Mouse (Mus musculus): Measurements from ENCODE around the gene Gvin1. TPM values are rescaled to one million over a fixed set of nuclear protein-coding genes. Genes with fewer than 3 reads are reported as not detected.
"Not testable (repeated sequence)": the region's sequence is repeated elsewhere in the genome, so short reads cannot be mapped to it uniquely, and the experiment has no call there.

Gvin1 gene
- 0.60 and 1.5 TPM in 2 replicates for polyA plus RNA-seq (2012; rRNA removed)

DNA sequence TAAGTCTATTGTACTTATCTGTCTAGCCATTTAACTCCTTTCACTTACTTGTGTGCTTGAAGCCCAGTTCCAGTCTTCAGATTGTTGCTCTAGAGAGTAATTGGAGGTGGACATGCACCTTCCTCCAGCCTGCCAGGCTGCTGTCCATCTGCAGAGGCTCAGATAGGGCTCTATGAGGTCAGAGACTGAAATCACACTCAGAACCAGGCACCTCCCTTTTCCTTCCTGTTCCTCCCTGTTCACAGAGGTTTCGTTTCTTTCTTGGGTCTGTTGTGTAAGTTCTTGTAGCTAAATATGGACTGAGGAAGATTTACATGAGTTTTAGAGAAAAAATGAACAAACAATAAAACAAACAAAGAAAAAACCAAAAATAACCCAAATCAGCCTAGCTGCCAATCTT, at the start of gene Gvin1:
Gene Gvin1 (minus strand): TSS at position 150 of the 400 bp plus-strand sequence.
- WGBS = 13% methylated on average over 1 of the region's 1 CpGs
- H3K4me3 ChIP-seq (ENCODE audit: control insufficient read depth, insufficient read depth, low read length); H3K36me3 ChIP-seq (ENCODE audit: control insufficient read depth, insufficient read depth, low read length); H3K27me3 ChIP-seq (ENCODE audit: control insufficient read depth, insufficient read depth, low read length); DNase-seq; H3K4me1 ChIP-seq (replicated peaks; ENCODE audit: control insufficient read depth, insufficient read depth, low read length); H3K27ac ChIP-seq (ENCODE audit: control insufficient read depth, insufficient read depth, low read length): not testable (repeated sequence)

DNA sequence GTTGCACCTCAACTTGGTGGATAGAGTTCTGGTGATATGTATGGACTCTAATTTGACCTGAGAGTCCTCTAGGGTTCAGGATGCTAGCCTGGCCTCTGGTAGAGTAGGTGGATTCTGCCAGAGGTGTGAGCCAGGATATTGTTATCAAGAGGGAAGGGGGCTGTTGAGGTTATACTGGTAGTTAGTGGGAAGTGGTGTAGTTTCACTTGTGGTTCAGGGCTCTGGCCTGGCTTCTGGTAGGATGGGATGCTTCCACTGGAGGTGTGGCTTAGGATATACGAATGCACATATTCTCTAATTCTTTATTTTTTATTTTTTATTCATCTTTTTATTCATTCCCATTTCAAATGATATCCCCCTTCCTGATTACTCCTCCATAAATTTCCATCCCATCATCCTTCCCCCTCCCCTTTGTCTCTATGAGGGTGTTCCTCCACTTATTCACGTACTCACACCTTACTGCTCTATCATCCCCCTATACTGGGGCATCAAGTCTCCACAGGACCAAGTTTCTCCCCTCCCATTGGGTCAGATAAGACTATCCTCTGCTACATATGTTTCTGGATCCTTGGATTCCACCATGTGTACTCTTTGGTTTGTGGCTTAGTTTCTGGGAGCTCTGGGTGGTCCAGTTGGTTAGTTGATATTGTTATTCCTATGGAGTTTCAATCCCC, 36.9 kb upstream of the Gvin1 start:
- Histone ChIP-seq H3K4me3 (ENCODE audit: control insufficient read depth, insufficient read depth, low read length) (no peak overlapping the region), H3K4me1 (replicated peaks; ENCODE audit: control insufficient read depth, insufficient read depth, low read length) (no peaks in the 10 kb centered on the region), H3K36me3 (ENCODE audit: control insufficient read depth, insufficient read depth, low read length) (no peaks in the 10 kb centered on the region), H3K27ac (ENCODE audit: control insufficient read depth, insufficient read depth, low read length) (no peak overlapping the region), H3K27me3 (ENCODE audit: control insufficient read depth, insufficient read depth, low read length) (no peaks in the 10 kb centered on the region)
- TF ChIP-seq CTCF (IDR thresholded peaks at IDR 0.05; ENCODE audit: borderline replicate concordance, control insufficient read depth, extremely low read depth, insufficient read depth, low read length, poor library complexity) (no peak), POLR2A (IDR thresholded peaks at IDR 0.05; ENCODE audit: control insufficient read depth, extremely low read depth, insufficient read depth, low read length, poor library complexity) (no peak)
- 92% methylated on average over 2 of the region's 2 CpGs for WGBS
- no peak for DNase-seq

DNA sequence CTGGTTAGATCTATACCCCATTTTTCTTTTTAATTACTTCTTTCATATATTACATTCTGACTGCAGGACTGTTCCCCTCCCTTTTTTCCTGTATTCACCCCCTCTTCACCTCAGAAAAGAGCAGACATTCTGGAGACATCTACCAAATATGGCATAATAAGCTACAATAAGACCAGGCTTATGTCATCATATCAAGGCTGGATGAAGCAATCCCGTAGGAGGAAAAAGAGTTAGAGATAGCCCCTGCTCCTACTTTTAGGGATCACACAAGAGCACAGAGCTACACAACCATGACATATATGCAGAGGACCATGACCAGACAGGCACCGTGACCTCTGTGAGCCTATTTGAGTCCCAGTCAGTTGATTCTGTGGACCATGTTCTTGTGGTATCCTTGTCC, 33.8 kb upstream of the Gvin1 start:
- no peak for TF ChIP-seq POLR2A (IDR thresholded peaks at IDR 0.05; ENCODE audit: control insufficient read depth, extremely low read depth, insufficient read depth, low read length, poor library complexity)
- TF ChIP-seq CTCF (IDR thresholded peaks at IDR 0.05; ENCODE audit: borderline replicate concordance, control insufficient read depth, extremely low read depth, insufficient read depth, low read length, poor library complexity) = no peak
- Histone ChIP-seq H3K36me3 (ENCODE audit: control insufficient read depth, insufficient read depth, low read length) (no peaks in the 10 kb centered on the region), H3K4me3 (ENCODE audit: control insufficient read depth, insufficient read depth, low read length) (no peak overlapping the region), H3K27me3 (ENCODE audit: control insufficient read depth, insufficient read depth, low read length) (no peaks in the 10 kb centered on the region), H3K4me1 (replicated peaks; ENCODE audit: control insufficient read depth, insufficient read depth, low read length) (no peaks in the 10 kb centered on the region), H3K27ac (ENCODE audit: control insufficient read depth, insufficient read depth, low read length) (no peak overlapping the region)
- over 99% methylated on average over 2 of the region's 2 CpGs for whole genome bisulfite sequencing
- DNase-seq = no peak

DNA sequence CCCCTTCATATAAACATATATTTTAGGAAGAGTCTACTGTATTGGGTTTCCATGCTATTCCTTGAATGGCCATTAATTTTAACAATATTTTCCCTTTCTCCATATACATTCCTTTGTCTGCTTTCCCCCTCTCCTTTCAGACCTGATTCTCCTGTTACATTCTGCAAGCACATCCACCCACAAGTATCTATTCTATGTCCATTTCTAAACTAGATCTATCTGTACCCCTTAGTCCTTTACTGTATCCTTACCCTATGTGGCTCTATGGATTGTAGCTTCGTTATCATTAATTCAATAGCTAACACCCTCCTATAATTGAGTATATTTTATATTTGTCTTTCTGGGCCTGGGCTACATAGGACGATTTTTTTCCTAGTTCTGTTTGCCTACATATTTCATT, 33.1 kb upstream of the Gvin1 start:
- TF ChIP-seq POLR2A (IDR thresholded peaks at IDR 0.05; ENCODE audit: control insufficient read depth, extremely low read depth, insufficient read depth, low read length, poor library complexity) (no peak), CTCF (IDR thresholded peaks at IDR 0.05; ENCODE audit: borderline replicate concordance, control insufficient read depth, extremely low read depth, insufficient read depth, low read length, poor library complexity) (no peak)

DNA sequence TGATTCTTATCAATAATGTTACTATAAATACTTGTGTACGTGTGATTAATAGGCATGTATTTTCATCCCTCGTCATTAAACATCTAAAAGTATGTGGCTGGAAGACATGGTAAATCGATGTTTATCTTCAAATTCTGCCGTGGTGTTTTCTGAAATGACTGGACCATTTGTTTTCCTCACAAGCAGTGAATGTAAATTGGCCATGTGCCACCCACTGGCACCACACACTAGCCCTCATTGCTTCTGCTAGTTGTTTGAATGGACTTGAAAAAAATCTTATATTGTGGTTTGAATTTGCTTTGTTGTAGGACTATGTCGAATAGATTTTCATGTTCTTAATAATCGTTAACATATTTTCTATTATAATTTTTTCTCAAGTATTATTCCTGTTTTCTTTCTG, 30.5 kb upstream of the Gvin1 start:
- no peak for TF ChIP-seq CTCF (IDR thresholded peaks at IDR 0.05; ENCODE audit: borderline replicate concordance, control insufficient read depth, extremely low read depth, insufficient read depth, low read length, poor library complexity)
- TF ChIP-seq POLR2A (IDR thresholded peaks at IDR 0.05; ENCODE audit: control insufficient read depth, extremely low read depth, insufficient read depth, low read length, poor library complexity) = no peak
- no peak overlapping the region for H3K27ac ChIP-seq (ENCODE audit: control insufficient read depth, insufficient read depth, low read length)
- WGBS = 89% methylated on average over 6 of the region's 6 CpGs
- H3K4me3 ChIP-seq (ENCODE audit: control insufficient read depth, insufficient read depth, low read length) = no peak overlapping the region
- no peaks in the 10 kb centered on the region for H3K4me1 ChIP-seq (replicated peaks; ENCODE audit: control insufficient read depth, insufficient read depth, low read length)
- DNase-seq = no peak
- no peaks in the 10 kb centered on the region for H3K27me3 ChIP-seq (ENCODE audit: control insufficient read depth, insufficient read depth, low read length)
- no peaks in the 10 kb centered on the region for H3K36me3 ChIP-seq (ENCODE audit: control insufficient read depth, insufficient read depth, low read length)

More for the DNA sequence above, 33.1 kb upstream of the Gvin1 start:
- no peak overlapping the region for H3K4me3 ChIP-seq (ENCODE audit: control insufficient read depth, insufficient read depth, low read length)
- no peaks in the 10 kb centered on the region for H3K27me3 ChIP-seq (ENCODE audit: control insufficient read depth, insufficient read depth, low read length)
- no peak overlapping the region for H3K27ac ChIP-seq (ENCODE audit: control insufficient read depth, insufficient read depth, low read length)
- no peak for DNase-seq
- no peaks in the 10 kb centered on the region for H3K4me1 ChIP-seq (replicated peaks; ENCODE audit: control insufficient read depth, insufficient read depth, low read length)
- no peaks in the 10 kb centered on the region for H3K36me3 ChIP-seq (ENCODE audit: control insufficient read depth, insufficient read depth, low read length)
- 91% methylated on average over 2 of the region's 2 CpGs for WGBS

DNA sequence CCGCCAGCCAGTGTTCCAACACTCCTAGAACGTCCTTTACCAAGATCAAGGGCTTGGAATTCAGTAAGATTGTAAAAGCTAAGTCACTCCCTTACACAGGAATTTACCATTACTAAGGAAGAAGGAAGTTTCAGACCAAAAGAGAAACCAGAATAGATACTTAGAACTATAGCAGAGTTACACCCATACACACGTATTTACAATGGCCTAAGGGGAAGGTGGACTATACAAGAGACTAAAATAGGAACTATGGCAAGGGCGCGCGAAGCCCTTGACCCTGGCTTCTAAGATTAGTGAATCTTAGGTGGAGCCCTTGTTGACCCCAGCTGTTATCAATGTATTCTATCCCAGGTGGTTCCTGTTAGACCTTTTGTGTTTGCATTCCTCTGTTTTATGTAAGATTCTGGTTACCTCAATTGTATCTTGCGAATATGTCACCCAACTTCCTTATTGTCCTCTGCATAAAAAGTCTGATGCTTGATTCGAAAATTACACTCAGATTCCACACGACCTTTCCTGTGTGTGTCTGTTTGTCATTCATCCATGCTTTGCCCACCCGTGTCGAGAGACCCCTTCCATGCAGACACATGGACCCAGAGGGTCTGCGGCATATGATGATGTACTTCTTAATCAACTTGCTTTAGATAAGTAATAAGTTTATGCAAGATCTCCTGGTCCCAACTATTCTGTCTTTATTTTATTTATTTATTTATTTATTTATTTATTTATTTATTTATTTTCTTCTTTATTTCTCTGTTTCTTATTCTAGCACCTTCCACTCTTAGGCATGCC, 25.6 kb upstream of the Gvin1 start:
- not testable (repeated sequence) for H3K27ac ChIP-seq (ENCODE audit: control insufficient read depth, insufficient read depth, low read length); H3K4me3 ChIP-seq (ENCODE audit: control insufficient read depth, insufficient read depth, low read length); H3K4me1 ChIP-seq (replicated peaks; ENCODE audit: control insufficient read depth, insufficient read depth, low read length); H3K27me3 ChIP-seq (ENCODE audit: control insufficient read depth, insufficient read depth, low read length); H3K36me3 ChIP-seq (ENCODE audit: control insufficient read depth, insufficient read depth, low read length); DNase-seq
- WGBS = 97% methylated on average over 12 of the region's 12 CpGs

DNA sequence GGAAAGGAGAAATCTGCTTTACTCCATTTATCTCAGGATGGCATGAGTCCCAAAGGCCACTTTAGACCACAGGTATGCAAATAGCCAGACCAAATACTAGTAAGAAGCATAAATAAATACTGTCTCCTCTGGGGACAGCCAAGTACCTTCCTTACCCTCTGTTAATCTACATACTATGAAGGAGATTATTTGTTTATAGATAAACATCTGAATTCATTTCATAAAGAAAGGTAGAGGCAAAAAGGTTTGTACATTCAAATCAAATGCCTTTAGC, 22.0 kb upstream of the Gvin1 start:
- no peaks in the 10 kb centered on the region for H3K4me1 ChIP-seq (replicated peaks; ENCODE audit: control insufficient read depth, insufficient read depth, low read length)
- DNase-seq = no peak
- no peak overlapping the region for H3K4me3 ChIP-seq (ENCODE audit: control insufficient read depth, insufficient read depth, low read length)
- no peaks in the 10 kb centered on the region for H3K36me3 ChIP-seq (ENCODE audit: control insufficient read depth, insufficient read depth, low read length)
- TF ChIP-seq POLR2A (IDR thresholded peaks at IDR 0.05; ENCODE audit: control insufficient read depth, extremely low read depth, insufficient read depth, low read length, poor library complexity) (no peak), CTCF (IDR thresholded peaks at IDR 0.05; ENCODE audit: borderline replicate concordance, control insufficient read depth, extremely low read depth, insufficient read depth, low read length, poor library complexity) (no peak)
- no peaks in the 10 kb centered on the region for H3K27me3 ChIP-seq (ENCODE audit: control insufficient read depth, insufficient read depth, low read length)
- H3K27ac ChIP-seq (ENCODE audit: control insufficient read depth, insufficient read depth, low read length) = no peak overlapping the region
